Mouse (Mus musculus) neural tube, embryonic 12.5 days (tissue): ENCODE results near the gene Xpnpep2. TPM values are rescaled to one million over a fixed set of nuclear protein-coding genes. Genes with fewer than 3 reads are reported as not detected.

Experiments used
- ATAC-seq: fragments of 200-750 bp; cut with Nextera tagmentation; 2 replicates; pipeline ENCODE4 v1.8.0; 2017; ENCODE audit warnings: low read depth, mild to moderate bottlenecking, moderate TSS enrichment, moderate library complexity; ENCODE audit not compliant: low FRiP score
- H3K27ac ChIP-seq: fragments of 300-500 bp; sonication (generic); 2 replicates; pipeline ENCODE4 v1.5.1; 2016
- H3K27me3 ChIP-seq: fragments of 300-500 bp; sonication (generic); replicated peaks from 2 replicates; pipeline ENCODE4 v1.6.1; 2016; ENCODE audit warnings: mild to moderate bottlenecking
- H3K36me3 ChIP-seq: fragments of 300-500 bp; sonication (generic); 2 replicates; pipeline ENCODE4 v1.6.1; 2016; ENCODE audit warnings: mild to moderate bottlenecking
- H3K4me1 ChIP-seq: fragments of 300-500 bp; sonication (generic); 2 replicates; pipeline ENCODE4 v1.6.1; 2016
- H3K4me2 ChIP-seq: fragments of 300-500 bp; sonication (generic); replicated peaks from 2 replicates; pipeline ENCODE4 v1.6.1; 2016; ENCODE audit warnings: mild to moderate bottlenecking
- H3K4me3 ChIP-seq: fragments of 300-500 bp; sonication (generic); 2 replicates; pipeline ENCODE4 v1.5.1; 2016
- H3K9ac ChIP-seq: fragments of 300-500 bp; sonication (generic); 2 replicates; pipeline ENCODE4 v1.6.1; 2016; ENCODE audit warnings: mild to moderate bottlenecking
- H3K9me3 ChIP-seq: fragments of 300-500 bp; sonication (generic); 2 replicates; pipeline ENCODE4 v1.6.1; 2016; ENCODE audit warnings: mild to moderate bottlenecking
- WGBS: fragments of 180-500 bp; shearing (Covaris S2); methylation state at CpG from one replicate; pipeline ENCODE4 v1.1.7; 2016; 5-methylcytosine and 5-hydroxymethylcytosine counted together
- polyA plus RNA-seq: library from polyadenylated mRNA; unstranded; fragments of >200 nt; fragmentation: Nextera tagmentation; extraction: Ambion mirVana; gene quantifications from 2 replicates; pipeline ENCODE4 v1.2.1, GENCODE M21; 2016

Xpnpep2 gene
- polyA plus RNA-seq, result 0.79 and 0.82 TPM in 2 replicates

- Histone ChIP-seq H3K4me2 (no peak within 1 kb of the TSS), H3K4me1 (no peaks in the 10 kb centered on the region), H3K36me3 (no peaks in the 10 kb centered on the region), H3K9me3 (no peaks in the 10 kb centered on the region), H3K4me3 (no peak within 1 kb of the TSS), H3K9ac (no peak within 1 kb of the TSS), H3K27me3 (no peaks in the 10 kb centered on the region), H3K27ac (no peak within 1 kb of the TSS)
- 57% methylated on average over 6 of the region's 6 CpGs for WGBS
- no peak for ATAC-seq
Observed at GRCm38 (mm10) chrX:48108394-48109315, at the start of gene Xpnpep2. TSS of gene Xpnpep2 (plus strand) at chrX:48108725.

- ATAC-seq, result no peak
- no peaks in the 10 kb centered on the region for H3K27me3 ChIP-seq
- no peaks in the 10 kb centered on the region; the same call in 1 of the 2 replicates for H3K4me1 ChIP-seq
- no peak overlapping the region for H3K4me2 ChIP-seq
- 72% methylated on average over 4 of the region's 4 CpGs for WGBS
- no peak overlapping the region for H3K9ac ChIP-seq
- no peak overlapping the region for H3K4me3 ChIP-seq
- H3K9me3 ChIP-seq, result no peaks in the 10 kb centered on the region
- H3K36me3 ChIP-seq, result no peaks in the 10 kb centered on the region
- H3K27ac ChIP-seq, result no peak overlapping the region
Observed at GRCm38 (mm10) chrX:48062481-48062880, 46.0 kb upstream of the Xpnpep2 start.

GRCm38 (mm10) chrX:48064166-48064853, 44.2 kb upstream of the Xpnpep2 start:
- ATAC-seq, result no peak
- H3K36me3 ChIP-seq, result no peaks in the 10 kb centered on the region
- 34% methylated on average over 5 of the region's 5 CpGs for WGBS

GRCm38 (mm10) chrX:48066891-48067290, 41.6 kb upstream of the Xpnpep2 start:
- Histone ChIP-seq H3K36me3 (no peaks in the 10 kb centered on the region), H3K27me3 (no peaks in the 10 kb centered on the region), H3K4me3 (no peak overlapping the region), H3K4me2 (no peak overlapping the region), H3K9me3 (no peaks in the 10 kb centered on the region), H3K27ac (no peak overlapping the region), H3K4me1 (no peaks in the 10 kb centered on the region; the same call in 1 of the 2 replicates), H3K9ac (no peak overlapping the region)
- WGBS, result 80% methylated on average over 3 of the region's 3 CpGs
- ATAC-seq, result no peak

More at GRCm38 (mm10) chrX:48064166-48064853, 44.2 kb upstream of the Xpnpep2 start:
- H3K9ac ChIP-seq, result no peak overlapping the region
- H3K4me2 ChIP-seq, result no peak overlapping the region
- H3K4me3 ChIP-seq, result no peak overlapping the region
- no peaks in the 10 kb centered on the region for H3K9me3 ChIP-seq
- H3K4me1 ChIP-seq, result no peaks in the 10 kb centered on the region; the same call in 1 of the 2 replicates
- H3K27ac ChIP-seq, result no peak overlapping the region
- H3K27me3 ChIP-seq, result no peaks in the 10 kb centered on the region

GRCm38 (mm10) chrX:48071961-48072360, 36.6 kb upstream of the Xpnpep2 start:
- Histone ChIP-seq H3K27ac (no peak overlapping the region), H3K36me3 (no peaks in the 10 kb centered on the region), H3K4me1 (no peaks in the 10 kb centered on the region), H3K27me3 (no peaks in the 10 kb centered on the region), H3K4me2 (no peak overlapping the region), H3K4me3 (no peak overlapping the region), H3K9me3 (no peaks in the 10 kb centered on the region), H3K9ac (no peak overlapping the region)
- 30% methylated on average over 3 of the region's 3 CpGs for WGBS
- ATAC-seq, result no peak

GRCm38 (mm10) chrX:48072401-48072800, 36.1 kb upstream of the Xpnpep2 start:
- no peaks in the 10 kb centered on the region for H3K36me3 ChIP-seq
- ATAC-seq, result no peak
- 30% methylated on average over 5 of the region's 5 CpGs for WGBS
- no peaks in the 10 kb centered on the region for H3K4me1 ChIP-seq
- H3K4me3 ChIP-seq, result no peak overlapping the region
- H3K9me3 ChIP-seq, result no peaks in the 10 kb centered on the region
- H3K4me2 ChIP-seq, result no peak overlapping the region
- no peak overlapping the region for H3K27ac ChIP-seq
- H3K9ac ChIP-seq, result no peak overlapping the region
- no peaks in the 10 kb centered on the region for H3K27me3 ChIP-seq

GRCm38 (mm10) chrX:48074691-48075090, 33.8 kb upstream of the Xpnpep2 start:
- Histone ChIP-seq H3K9ac (no peak overlapping the region), H3K4me1 (no peaks in the 10 kb centered on the region), H3K9me3 (no peaks in the 10 kb centered on the region), H3K27ac (no peak overlapping the region), H3K4me2 (no peak overlapping the region), H3K4me3 (no peak overlapping the region), H3K27me3 (no peaks in the 10 kb centered on the region), H3K36me3 (no peaks in the 10 kb centered on the region)
- no peak for ATAC-seq
- WGBS, result 89% methylated on average over 3 of the region's 3 CpGs

- Histone ChIP-seq H3K27ac (no peak overlapping the region), H3K4me3 (no peak overlapping the region), H3K9me3 (no peaks in the 10 kb centered on the region), H3K36me3 (no peaks in the 10 kb centered on the region), H3K9ac (no peak overlapping the region), H3K27me3 (no peaks in the 10 kb centered on the region), H3K4me2 (no peak overlapping the region), H3K4me1 (no peaks in the 10 kb centered on the region)
- ATAC-seq, result no peak
- 89% methylated on average over 4 of the region's 4 CpGs for WGBS
Observed at GRCm38 (mm10) chrX:48076806-48077425, 31.6 kb upstream of the Xpnpep2 start.

- Histone ChIP-seq H3K9ac (no peak overlapping the region), H3K27ac (no peak overlapping the region), H3K4me1 (no peaks in the 10 kb centered on the region), H3K27me3 (no peaks in the 10 kb centered on the region), H3K9me3 (no peaks in the 10 kb centered on the region), H3K4me3 (no peak overlapping the region), H3K36me3 (no peaks in the 10 kb centered on the region), H3K4me2 (no peak overlapping the region)
- 75% methylated on average over 5 of the region's 5 CpGs for WGBS
- no peak for ATAC-seq
Observed at GRCm38 (mm10) chrX:48082364-48082763, 26.2 kb upstream of the Xpnpep2 start.

- H3K36me3 ChIP-seq, result no peaks in the 10 kb centered on the region
- no peak overlapping the region for H3K9ac ChIP-seq
- H3K4me1 ChIP-seq, result no peaks in the 10 kb centered on the region
- H3K9me3 ChIP-seq, result no peaks in the 10 kb centered on the region
- H3K4me2 ChIP-seq, result no peak overlapping the region
- ATAC-seq, result no peak
- no peaks in the 10 kb centered on the region for H3K27me3 ChIP-seq
- no peak overlapping the region for H3K4me3 ChIP-seq
- 70% methylated on average over 10 of the region's 10 CpGs for WGBS
- no peak overlapping the region for H3K27ac ChIP-seq
Observed at GRCm38 (mm10) chrX:48092129-48092528, 16.4 kb upstream of the Xpnpep2 start.

GRCm38 (mm10) chrX:48093555-48093954, 15.0 kb upstream of the Xpnpep2 start:
- Histone ChIP-seq H3K27me3 (no peaks in the 10 kb centered on the region), H3K4me2 (no peak overlapping the region), H3K4me3 (no peak overlapping the region), H3K4me1 (no peaks in the 10 kb centered on the region), H3K9ac (no peak overlapping the region), H3K9me3 (no peaks in the 10 kb centered on the region), H3K36me3 (no peaks in the 10 kb centered on the region), H3K27ac (no peak overlapping the region)
- 51% methylated on average over 3 of the region's 3 CpGs for WGBS
- ATAC-seq, result no peak

GRCm38 (mm10) chrX:48094658-48095057, 13.9 kb upstream of the Xpnpep2 start:
- H3K4me2 ChIP-seq, result no peak overlapping the region
- no peaks in the 10 kb centered on the region for H3K4me1 ChIP-seq
- no peaks in the 10 kb centered on the region for H3K9me3 ChIP-seq
- ATAC-seq, result no peak
- H3K9ac ChIP-seq, result no peak overlapping the region
- WGBS, result 72% methylated on average over 4 of the region's 4 CpGs
- H3K36me3 ChIP-seq, result no peaks in the 10 kb centered on the region
- no peak overlapping the region for H3K4me3 ChIP-seq
- no peak overlapping the region for H3K27ac ChIP-seq
- no peaks in the 10 kb centered on the region for H3K27me3 ChIP-seq
